Mouse (Mus musculus) C2C12 (cell line): ENCODE measurements around the gene Bcar3.

ENCODE experiments used
- CEBPB ChIP-seq: IDR thresholded peaks from one replicate; pipeline ENCODE4 v1.6.1; 2011; ENCODE audit warnings: low read depth, mild to moderate bottlenecking, control low read depth, moderate library complexity
- CTCF ChIP-seq: IDR thresholded peaks from one replicate; pipeline ENCODE4 v1.5.1; 2011; ENCODE audit not compliant: control insufficient read depth, insufficient read depth, insufficient read length
- MAX ChIP-seq: IDR thresholded peaks from one replicate; pipeline ENCODE4 v1.6.1; 2011; ENCODE audit warnings: mild to moderate bottlenecking, control low read depth
- MYOD1 ChIP-seq: IDR thresholded peaks from one replicate; pipeline ENCODE4 v1.6.1; 2011; ENCODE audit warnings: low read depth; ENCODE audit not compliant: control insufficient read depth, insufficient read length
- USF1 ChIP-seq: IDR thresholded peaks from one replicate; pipeline ENCODE4 v1.6.1; 2011; ENCODE audit warnings: low read depth, mild to moderate bottlenecking, control low read depth, moderate library complexity

DNA sequence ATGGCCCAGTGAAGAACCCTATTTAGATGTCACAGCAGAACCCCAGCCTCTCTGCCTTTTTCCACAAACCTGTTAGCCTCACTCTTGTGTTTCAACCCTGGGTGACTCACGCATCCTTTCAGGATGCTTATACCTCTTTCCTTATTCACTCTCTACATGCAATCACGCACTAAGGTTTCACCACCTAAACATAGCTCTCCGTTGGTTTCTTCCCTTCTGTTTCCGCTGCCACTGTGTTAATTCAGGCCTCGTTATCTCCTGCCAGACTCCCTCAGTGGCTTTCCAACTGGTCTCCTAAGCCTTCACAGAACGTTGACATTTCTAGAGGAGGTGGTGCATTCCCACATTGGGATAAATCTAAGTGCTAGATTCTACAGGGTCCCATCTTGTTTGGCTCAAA, 196.6 kb downstream of the Bcar3 start:
- TF ChIP-seq CTCF (no peak), CEBPB (no peak), MAX (no peak), USF1 (no peak), MYOD1 (no peak)
